Mouse (Mus musculus): ENCODE measurements around the gene Supt3. TPM values are rescaled to one million over a fixed set of nuclear protein-coding genes. Genes with fewer than 3 reads are reported as not detected.

Supt3 gene
- total and polyA plus RNA-seq, 2 experiments from 2014 or later, result 7.4 to 24.9 TPM

GRCm38 (mm10) chr17:45101064-45101463, 324.1 kb downstream of the Supt3 start:
- no peak for TF ChIP-seq CTCF (IDR thresholded peaks at IDR 0.05; ENCODE audit: low read depth)
- 85% methylated on average over 7 of the region's 7 CpGs for WGBS
- no peak overlapping the region for H3K4me3 ChIP-seq (ENCODE audit: low read length)
- DNase-seq (ENCODE audit: low spot score), result no peak
- H3K4me2 ChIP-seq (ENCODE audit: low read depth, low read length), result no peak overlapping the region
- H3K9me3 ChIP-seq (ENCODE audit: low read length), result no peaks in the 10 kb centered on the region
- no peaks in the 10 kb centered on the region for H3K36me3 ChIP-seq (ENCODE audit: insufficient read depth, low read length)
- H3K27me3 ChIP-seq (ENCODE audit: insufficient read depth, low read length), result no peaks in the 10 kb centered on the region
- no peak overlapping the region for H3K9ac ChIP-seq (replicated peaks; ENCODE audit: low read length)
- no peak overlapping the region for H3K27ac ChIP-seq
- H3K4me1 ChIP-seq (ENCODE audit: insufficient read depth, low read length), result no peaks in the 10 kb centered on the region
- ATAC-seq, result no peak

GRCm38 (mm10) chr17:45115386-45115785, 338.4 kb downstream of the Supt3 start:
- Histone ChIP-seq H3K4me2 (ENCODE audit: low read depth, low read length) (no peak overlapping the region), H3K4me1 (ENCODE audit: insufficient read depth, low read length) (no peaks in the 10 kb centered on the region), H3K9ac (replicated peaks; ENCODE audit: low read length) (no peak overlapping the region), H3K9me3 (ENCODE audit: low read length) (no peaks in the 10 kb centered on the region), H3K36me3 (ENCODE audit: insufficient read depth, low read length) (no peaks in the 10 kb centered on the region), H3K4me3 (ENCODE audit: low read length) (no peak overlapping the region), H3K27ac (no peak overlapping the region), H3K27me3 (ENCODE audit: insufficient read depth, low read length) (no peaks in the 10 kb centered on the region)
- 83% methylated on average over 3 of the region's 3 CpGs for whole genome bisulfite sequencing
- no peak for ATAC-seq
- DNase-seq (ENCODE audit: low spot score), result no peak
- TF ChIP-seq CTCF (IDR thresholded peaks at IDR 0.05; ENCODE audit: low read depth), result no peak

DNA sequence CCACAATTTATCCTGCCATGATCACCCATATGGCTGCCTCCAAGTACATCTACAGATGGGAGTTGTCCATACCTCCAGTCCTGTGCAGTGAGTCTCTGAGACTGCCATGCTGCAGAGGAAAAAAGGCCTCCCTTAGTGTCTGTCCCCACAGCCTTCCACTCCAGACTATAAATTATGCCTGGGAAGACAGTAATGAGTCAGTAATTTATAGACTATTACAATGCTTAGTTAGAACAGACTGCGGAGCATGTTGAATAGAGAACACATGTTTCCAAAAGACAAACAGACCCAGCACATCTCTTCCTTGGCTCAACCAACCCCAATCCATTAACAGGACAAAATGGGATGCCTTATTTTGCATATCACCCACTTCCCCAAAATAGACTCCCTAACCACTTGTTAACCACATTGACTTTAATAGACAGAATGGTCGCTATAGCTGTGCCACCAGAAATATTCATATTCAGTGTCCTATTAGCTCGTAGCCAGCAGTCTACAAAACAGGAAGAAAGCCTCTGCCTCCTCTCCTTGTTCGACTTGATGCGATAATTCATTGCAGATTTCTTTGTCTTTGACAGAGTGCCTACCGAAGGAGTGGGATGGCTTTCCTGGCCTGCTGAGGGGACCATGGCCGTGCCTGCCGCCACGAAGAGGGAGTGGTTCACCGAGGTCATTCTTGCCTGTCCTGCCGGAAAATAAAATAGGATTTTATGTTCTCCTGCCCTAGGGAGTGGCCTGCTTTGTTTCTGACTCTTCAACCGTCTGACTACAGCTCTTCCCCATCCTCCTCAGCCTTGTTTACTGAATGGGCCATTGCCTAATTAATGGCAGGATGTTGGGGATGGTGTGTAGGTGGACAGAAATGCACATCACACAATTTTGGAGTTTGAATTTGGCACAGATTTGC, 341.9 kb downstream of the Supt3 start:
- DNase-seq (ENCODE audit: low spot score) (no peak), ATAC-seq (no peak)
- Histone ChIP-seq H3K4me3 (ENCODE audit: low read length) (no peak overlapping the region), H3K9ac (replicated peaks; ENCODE audit: low read length) (no peak overlapping the region), H3K27ac (no peak overlapping the region), H3K36me3 (ENCODE audit: insufficient read depth, low read length) (no peaks in the 10 kb centered on the region), H3K9me3 (ENCODE audit: low read length) (no peaks in the 10 kb centered on the region), H3K4me2 (ENCODE audit: low read depth, low read length) (no peak overlapping the region), H3K27me3 (ENCODE audit: insufficient read depth, low read length) (no peaks in the 10 kb centered on the region), H3K4me1 (ENCODE audit: insufficient read depth, low read length) (no peaks in the 10 kb centered on the region)
- WGBS, result 40% methylated on average over 12 of the region's 12 CpGs
- TF ChIP-seq CTCF (IDR thresholded peaks at IDR 0.05; ENCODE audit: low read depth), result no peak

DNA sequence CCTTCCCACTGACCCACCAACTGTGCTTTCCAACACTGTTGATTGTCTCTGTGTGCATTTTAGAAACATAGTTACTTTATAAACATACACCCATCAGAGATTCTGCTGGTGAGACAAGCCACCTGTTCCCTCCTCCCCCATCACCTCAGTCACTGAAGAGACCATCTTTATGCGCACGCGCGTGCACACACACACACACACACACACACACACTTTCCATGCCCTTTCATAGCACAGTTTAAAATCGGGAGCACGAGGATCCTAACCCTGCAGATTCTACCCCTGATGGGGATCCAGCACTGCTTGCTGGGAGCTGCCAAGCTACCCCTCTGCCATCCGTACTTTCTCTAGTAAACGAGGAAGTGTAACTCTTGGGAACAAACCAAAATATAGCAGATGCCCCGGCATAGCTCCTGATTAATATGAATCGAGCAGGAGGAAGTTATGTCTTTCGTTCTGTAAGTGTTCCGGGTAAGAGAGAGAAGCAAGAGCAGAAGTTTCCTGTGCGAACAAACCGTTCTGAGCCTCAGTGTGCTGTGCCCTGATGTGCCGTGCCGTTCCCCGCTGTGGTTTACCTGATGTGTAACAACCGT, 342.8 kb downstream of the Supt3 start:
- H3K27ac ChIP-seq, result no peak overlapping the region
- 85% methylated on average over 18 of the region's 18 CpGs for WGBS
- ATAC-seq (no peak), DNase-seq (ENCODE audit: low spot score) (no peak)
- no peak overlapping the region for H3K4me3 ChIP-seq (ENCODE audit: low read length)
- no peak overlapping the region for H3K4me2 ChIP-seq (ENCODE audit: low read depth, low read length)
- no peak for TF ChIP-seq CTCF (IDR thresholded peaks at IDR 0.05; ENCODE audit: low read depth)
- no peaks in the 10 kb centered on the region for H3K27me3 ChIP-seq (ENCODE audit: insufficient read depth, low read length)
- H3K9ac ChIP-seq (replicated peaks; ENCODE audit: low read length), result no peak overlapping the region
- H3K9me3 ChIP-seq (ENCODE audit: low read length), result no peaks in the 10 kb centered on the region
- no peaks in the 10 kb centered on the region for H3K4me1 ChIP-seq (ENCODE audit: insufficient read depth, low read length)
- H3K36me3 ChIP-seq (ENCODE audit: insufficient read depth, low read length), result no peaks in the 10 kb centered on the region

DNA sequence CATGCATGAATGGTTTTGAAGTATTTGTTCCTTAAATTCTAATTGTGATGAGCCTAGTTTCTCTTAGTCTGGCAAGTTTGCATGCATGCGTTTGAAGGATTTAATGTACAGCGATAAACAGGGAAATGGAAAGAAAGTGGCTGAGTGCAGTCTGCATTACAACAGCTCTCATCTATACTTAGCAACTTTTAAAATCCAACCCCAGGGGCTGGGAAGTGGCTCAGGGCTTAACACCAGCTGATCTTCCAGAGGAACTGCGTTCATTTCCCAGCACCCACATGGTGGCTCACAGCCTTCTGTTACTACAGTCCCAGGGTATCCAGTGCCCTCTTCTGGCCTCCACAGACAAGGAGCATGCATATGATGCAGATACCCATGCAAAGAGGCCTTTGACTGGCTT, 346.9 kb downstream of the Supt3 start:
- 94% methylated on average over 3 of the region's 3 CpGs for WGBS
- Histone ChIP-seq H3K9ac (replicated peaks; ENCODE audit: low read length) (no peak overlapping the region), H3K9me3 (ENCODE audit: low read length) (no peaks in the 10 kb centered on the region), H3K27ac (no peak overlapping the region), H3K27me3 (ENCODE audit: insufficient read depth, low read length) (no peaks in the 10 kb centered on the region), H3K36me3 (ENCODE audit: insufficient read depth, low read length) (no peaks in the 10 kb centered on the region), H3K4me1 (ENCODE audit: insufficient read depth, low read length) (no peaks in the 10 kb centered on the region), H3K4me3 (ENCODE audit: low read length) (no peak overlapping the region), H3K4me2 (ENCODE audit: low read depth, low read length) (no peak overlapping the region)
- ATAC-seq (no peak), DNase-seq (ENCODE audit: low spot score) (no peak)
- no peak for TF ChIP-seq CTCF (IDR thresholded peaks at IDR 0.05; ENCODE audit: low read depth)

- Histone ChIP-seq H3K9me3 (ENCODE audit: low read length) (no peaks in the 10 kb centered on the region), H3K4me1 (ENCODE audit: insufficient read depth, low read length) (no peaks in the 10 kb centered on the region), H3K27me3 (ENCODE audit: insufficient read depth, low read length) (no peaks in the 10 kb centered on the region), H3K36me3 (ENCODE audit: insufficient read depth, low read length) (no peaks in the 10 kb centered on the region), H3K4me2 (ENCODE audit: low read depth, low read length) (no peak overlapping the region), H3K27ac (no peak overlapping the region), H3K9ac (replicated peaks; ENCODE audit: low read length) (no peak overlapping the region), H3K4me3 (ENCODE audit: low read length) (no peak overlapping the region)
- ATAC-seq, result no peak
- TF ChIP-seq CTCF (IDR thresholded peaks at IDR 0.05; ENCODE audit: low read depth), result no peak
- WGBS, result 88% methylated on average over 4 of the region's 4 CpGs
- DNase-seq (ENCODE audit: low spot score), result no peak
Measured at GRCm38 (mm10) chr17:45128611-45129010, 351.7 kb downstream of the Supt3 start.
